Mouse (Mus musculus): ENCODE results near the gene Mrnip. TPM values are rescaled to one million over a fixed set of nuclear protein-coding genes. Genes with fewer than 3 reads are reported as not detected.

The Mrnip gene
- polyA plus RNA-seq, 1 experiment: 3.8 TPM

- TF ChIP-seq CTCF (IDR thresholded peaks at IDR 0.05; ENCODE audit: extremely low read depth, insufficient read length, insufficient replicate concordance, low read depth, low read length): no peak
- no peak for TF ChIP-seq POLR2A (IDR thresholded peaks at IDR 0.05; ENCODE audit: low read depth, low read length)
- peak overlapping the region; percentile 62 for H3K27ac ChIP-seq (ENCODE audit: insufficient read depth, low read depth, low read length)
These were observed 52.2 kb downstream of the Mrnip start for GRCm38 (mm10) chr11:50226406-50226805.

DNA sequence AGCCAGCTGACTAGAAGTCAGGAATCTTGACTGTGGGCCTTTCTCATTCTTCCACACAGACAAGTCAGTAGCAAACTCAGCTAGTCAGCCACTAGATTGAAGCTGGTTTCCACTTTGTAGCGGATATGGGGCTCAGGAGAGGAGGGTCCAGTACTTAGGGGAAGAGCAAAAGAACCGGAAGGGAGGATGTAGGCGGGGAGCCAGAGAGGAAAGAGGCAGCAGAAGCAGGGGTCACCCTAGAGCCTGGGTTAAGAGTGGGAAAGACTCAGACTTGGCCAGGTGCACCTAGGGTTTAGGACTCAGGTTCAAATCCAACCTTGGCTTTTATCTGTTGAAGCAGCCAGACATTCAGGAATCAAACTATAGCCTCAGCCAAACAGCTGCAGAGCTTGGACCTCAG, 53.0 kb downstream of the Mrnip start:
- Histone ChIP-seq H3K27me3 (ENCODE audit: control insufficient read depth, insufficient read depth, low read length) (no peaks in the 10 kb centered on the region), H3K4me1 (ENCODE audit: control insufficient read depth, insufficient read depth, insufficient read length, low read length) (peaks cover 48% of the 10 kb centered on the region), H3K27ac (ENCODE audit: insufficient read depth, low read depth, low read length) (peak overlapping the region; percentile 62), H3K36me3 (ENCODE audit: control insufficient read depth, insufficient read depth, low read length) (peaks cover 12% of the 10 kb centered on the region), H3K4me3 (ENCODE audit: low read depth, low read length) (peak overlapping the region; percentile 9)
- no peak for TF ChIP-seq CTCF (IDR thresholded peaks at IDR 0.05; ENCODE audit: extremely low read depth, insufficient read length, insufficient replicate concordance, low read depth, low read length)
- TF ChIP-seq POLR2A (IDR thresholded peaks at IDR 0.05; ENCODE audit: low read depth, low read length): no peak
- 17% methylated on average over 3 of the region's 3 CpGs for WGBS

More at GRCm38 (mm10) chr11:50226406-50226805, 52.2 kb downstream of the Mrnip start:
- WGBS: 6% methylated on average over 2 of the region's 2 CpGs
- H3K27me3 ChIP-seq (ENCODE audit: control insufficient read depth, insufficient read depth, low read length): no peaks in the 10 kb centered on the region
- peaks cover 6% of the 10 kb centered on the region; the same call in 1 of the 2 replicates for H3K36me3 ChIP-seq (ENCODE audit: control insufficient read depth, insufficient read depth, low read length)
- H3K4me3 ChIP-seq (ENCODE audit: low read depth, low read length): peak overlapping the region; percentile 91
- H3K4me1 ChIP-seq (ENCODE audit: control insufficient read depth, insufficient read depth, insufficient read length, low read length): peaks cover 48% of the 10 kb centered on the region

DNA sequence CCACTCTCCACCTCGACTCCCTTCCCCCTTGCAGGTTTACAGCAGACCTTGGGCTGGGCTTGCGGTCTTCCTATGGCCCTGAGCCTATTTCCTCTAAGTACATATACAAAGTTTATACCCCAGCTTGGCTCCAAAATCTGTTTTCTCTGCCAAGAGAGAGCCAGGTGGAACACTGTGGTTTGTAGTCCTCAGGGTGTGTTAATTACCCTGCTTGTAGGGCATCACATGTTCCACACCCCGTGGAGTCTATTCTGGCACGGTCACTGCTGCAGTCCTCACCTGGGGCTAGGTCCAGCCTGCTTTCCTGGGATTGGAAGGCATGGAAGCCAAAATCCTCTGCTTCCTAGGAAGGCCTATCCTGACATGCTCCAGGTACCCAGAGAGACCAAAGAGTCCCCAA, 53.5 kb downstream of the Mrnip start:
- WGBS: 23% methylated on average over 4 of the region's 4 CpGs
- H3K27ac ChIP-seq (ENCODE audit: insufficient read depth, low read depth, low read length): peak overlapping the region; percentile 62
- peak overlapping the region; percentile 9; the same call in 1 of the 2 replicates for H3K4me3 ChIP-seq (ENCODE audit: low read depth, low read length)
- no peaks in the 10 kb centered on the region for H3K27me3 ChIP-seq (ENCODE audit: control insufficient read depth, insufficient read depth, low read length)
- H3K36me3 ChIP-seq (ENCODE audit: control insufficient read depth, insufficient read depth, low read length): peaks cover 18% of the 10 kb centered on the region
- peaks cover 46% of the 10 kb centered on the region for H3K4me1 ChIP-seq (ENCODE audit: control insufficient read depth, insufficient read depth, insufficient read length, low read length)
- no peak for TF ChIP-seq POLR2A (IDR thresholded peaks at IDR 0.05; ENCODE audit: low read depth, low read length)

GRCm38 (mm10) chr11:50228772-50229171, 54.5 kb downstream of the Mrnip start:
- 42% methylated on average over 3 of the region's 3 CpGs for WGBS
- Histone ChIP-seq H3K4me3 (ENCODE audit: low read depth, low read length) (no peak overlapping the region), H3K36me3 (ENCODE audit: control insufficient read depth, insufficient read depth, low read length) (peaks cover 28% of the 10 kb centered on the region), H3K27me3 (ENCODE audit: control insufficient read depth, insufficient read depth, low read length) (no peaks in the 10 kb centered on the region), H3K4me1 (ENCODE audit: control insufficient read depth, insufficient read depth, insufficient read length, low read length) (peaks cover 46% of the 10 kb centered on the region), H3K27ac (ENCODE audit: insufficient read depth, low read depth, low read length) (peak overlapping the region; percentile 34)
- no peak for TF ChIP-seq CTCF (IDR thresholded peaks at IDR 0.05; ENCODE audit: extremely low read depth, insufficient read length, insufficient replicate concordance, low read depth, low read length)
- TF ChIP-seq POLR2A (IDR thresholded peaks at IDR 0.05; ENCODE audit: low read depth, low read length): no peak

- no peak for TF ChIP-seq POLR2A (IDR thresholded peaks at IDR 0.05; ENCODE audit: low read depth, low read length)
- no peak for TF ChIP-seq CTCF (IDR thresholded peaks at IDR 0.05; ENCODE audit: extremely low read depth, insufficient read length, insufficient replicate concordance, low read depth, low read length)
- Histone ChIP-seq H3K27ac (ENCODE audit: insufficient read depth, low read depth, low read length) (peak overlapping the region; percentile 34), H3K27me3 (ENCODE audit: control insufficient read depth, insufficient read depth, low read length) (no peaks in the 10 kb centered on the region), H3K4me1 (ENCODE audit: control insufficient read depth, insufficient read depth, insufficient read length, low read length) (peaks cover 46% of the 10 kb centered on the region), H3K4me3 (ENCODE audit: low read depth, low read length) (no peak overlapping the region), H3K36me3 (ENCODE audit: control insufficient read depth, insufficient read depth, low read length) (peaks cover 34% of the 10 kb centered on the region)
- 26% methylated on average over 7 of the region's 7 CpGs for WGBS
These were observed 55.1 kb downstream of the Mrnip start for GRCm38 (mm10) chr11:50229252-50229910.

DNA sequence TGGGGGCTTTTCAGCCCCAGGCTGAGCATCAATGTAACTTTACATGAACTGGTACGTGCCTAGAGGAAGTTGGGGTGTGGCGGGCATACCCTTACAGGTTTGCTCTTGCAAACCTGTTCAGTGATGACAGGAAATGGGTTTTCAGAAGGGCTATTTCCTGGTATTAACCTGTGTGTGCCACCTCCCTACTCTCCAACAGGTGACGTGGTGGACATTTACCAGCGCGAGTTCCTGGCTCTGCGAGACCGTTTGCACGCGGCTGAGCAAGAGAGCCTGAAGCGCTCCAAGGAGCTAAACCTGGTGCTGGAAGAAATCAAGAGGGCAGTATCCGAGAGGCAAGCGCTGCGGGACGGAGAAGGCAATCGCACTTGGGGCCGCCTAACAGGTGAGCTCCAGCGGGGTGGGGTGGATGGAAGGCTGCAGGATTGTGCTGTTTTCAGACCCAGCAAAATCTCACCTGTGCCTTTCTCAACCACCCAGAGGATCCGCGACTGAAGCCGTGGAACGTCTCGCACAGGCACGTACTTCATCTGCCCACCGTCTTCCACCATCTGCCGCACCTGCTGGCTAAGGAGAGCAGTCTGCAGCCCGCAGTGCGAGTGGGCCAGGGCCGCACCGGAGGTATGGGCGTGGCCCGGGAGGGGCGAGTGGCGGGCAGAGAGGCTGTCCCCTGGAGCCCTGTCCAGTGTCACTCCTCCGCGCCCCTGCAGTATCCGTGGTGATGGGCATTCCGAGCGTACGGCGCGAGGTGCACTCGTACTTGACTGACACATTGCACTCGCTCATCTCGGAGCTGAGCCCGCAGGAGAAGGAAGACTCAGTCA, 56.4 kb downstream of the Mrnip start:
- peaks cover 46% of the 10 kb centered on the region for H3K4me1 ChIP-seq (ENCODE audit: control insufficient read depth, insufficient read depth, insufficient read length, low read length)
- no peaks in the 10 kb centered on the region for H3K27me3 ChIP-seq (ENCODE audit: control insufficient read depth, insufficient read depth, low read length)
- WGBS: 60% methylated on average over 45 of the region's 45 CpGs
- 0 out of 2 replicates have a peak overlapping the region, but pooled peaks have one; percentile 17 for H3K27ac ChIP-seq (ENCODE audit: insufficient read depth, low read depth, low read length)
- no peak for TF ChIP-seq CTCF (IDR thresholded peaks at IDR 0.05; ENCODE audit: extremely low read depth, insufficient read length, insufficient replicate concordance, low read depth, low read length)
- no peak for TF ChIP-seq POLR2A (IDR thresholded peaks at IDR 0.05; ENCODE audit: low read depth, low read length)
- H3K36me3 ChIP-seq (ENCODE audit: control insufficient read depth, insufficient read depth, low read length): peaks cover 41% of the 10 kb centered on the region
- H3K4me3 ChIP-seq (ENCODE audit: low read depth, low read length): peak overlapping the region; percentile 38

- TF ChIP-seq POLR2A (IDR thresholded peaks at IDR 0.05; ENCODE audit: low read depth, low read length) (no peak), CTCF (IDR thresholded peaks at IDR 0.05; ENCODE audit: extremely low read depth, insufficient read length, insufficient replicate concordance, low read depth, low read length) (peak; percentile 54; the same call in 1 of the 2 replicates)
- no peak overlapping the region for H3K4me3 ChIP-seq (ENCODE audit: low read depth, low read length)
- peaks cover 41% of the 10 kb centered on the region for H3K4me1 ChIP-seq (ENCODE audit: control insufficient read depth, insufficient read depth, insufficient read length, low read length)
- H3K36me3 ChIP-seq (ENCODE audit: control insufficient read depth, insufficient read depth, low read length): peaks cover 41% of the 10 kb centered on the region
- WGBS: 25% methylated on average over 8 of the region's 8 CpGs
- H3K27ac ChIP-seq (ENCODE audit: insufficient read depth, low read depth, low read length): no peak overlapping the region
- H3K27me3 ChIP-seq (ENCODE audit: control insufficient read depth, insufficient read depth, low read length): no peaks in the 10 kb centered on the region
These were observed 57.2 kb downstream of the Mrnip start for GRCm38 (mm10) chr11:50231411-50231810.
